25 mouse cellular contexts compared by ENCODE assay signal in the genomic region with DNA sequence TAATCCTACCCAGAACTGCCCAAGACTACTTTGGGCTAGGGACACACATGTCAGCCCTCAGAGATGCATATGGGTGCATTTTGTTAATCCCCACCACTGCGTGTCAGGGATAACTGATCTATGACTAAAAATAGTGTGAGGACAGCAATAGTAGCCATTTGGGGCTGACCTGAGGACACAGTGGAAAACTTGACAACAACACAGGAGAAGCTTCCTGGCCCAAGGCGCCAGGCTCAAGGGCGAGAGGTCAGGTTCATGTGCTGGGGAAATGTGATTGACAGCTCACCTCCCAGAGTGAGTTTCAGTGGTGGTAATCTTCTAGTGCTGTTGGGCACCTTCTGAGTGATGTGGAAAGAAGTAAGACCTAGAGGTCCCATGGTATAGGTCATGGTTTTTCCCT.
DNase-seq lines count a peak whose midpoint lies in the region; ATAC-seq and TF ChIP-seq lines count a peak whose summit lies in the region.
"Had no signal": no experiment of that assay in that cellular context is flagged by ENCODE, and none has a peak within 500 bp of the region (broad histone marks: within the 10 kb centered on the region; RNA-seq: fewer than 3 reads in every experiment).

No protein-coding gene starts in this region.

- H3K9me3 ChIP-seq in limb, embryonic 13.5 days = no peaks in the 10 kb centered on the region
- H3K9me3 ChIP-seq: embryonic facial prominence, embryonic 10.5 days; embryonic facial prominence, embryonic 15.5 days; liver, embryonic 12.5 days; midbrain, embryonic 13.5 days; neural tube, embryonic 13.5 days; stomach, embryonic 15.5 days had no signal

- no peak overlapping the region for H3K9ac ChIP-seq in limb, embryonic 13.5 days
- H3K9ac ChIP-seq: embryonic facial prominence, embryonic 15.5 days; forebrain, embryonic 13.5 days; hindbrain, embryonic 14.5 days; liver, embryonic 12.5 days; liver, postnatal 0 days; midbrain, embryonic 13.5 days; neural tube, embryonic 13.5 days; stomach, embryonic 15.5 days had no signal

- H3K36me3 ChIP-seq in limb, embryonic 13.5 days = no peaks in the 10 kb centered on the region
- H3K36me3 ChIP-seq: embryonic facial prominence, embryonic 10.5 days; embryonic facial prominence, embryonic 15.5 days; G1E; liver, embryonic 12.5 days; midbrain, embryonic 13.5 days; neural tube, embryonic 13.5 days; stomach, embryonic 15.5 days had no signal

- 0 out of 2 replicates have a peak, but pooled peaks have one; percentile 24 for ATAC-seq in limb, embryonic 13.5 days (ENCODE audit: low FRiP score, low read depth)
- ATAC-seq: forebrain, embryonic 13.5 days; intestine, postnatal 0 days; liver, embryonic 12.5 days; liver, postnatal 0 days; midbrain, embryonic 13.5 days had no signal

- H3K27ac ChIP-seq in gastrocnemius, adult 2 months = peak overlapping the region; percentile 94
- H3K27ac ChIP-seq in limb, embryonic 13.5 days = no peak overlapping the region
- H3K27ac ChIP-seq: embryonic facial prominence, embryonic 10.5 days; embryonic facial prominence, embryonic 15.5 days; forebrain, embryonic 13.5 days; hindbrain, embryonic 14.5 days; liver, embryonic 12.5 days; midbrain, embryonic 13.5 days; neural tube, embryonic 13.5 days; stomach, embryonic 15.5 days had no signal

- no peaks in the 10 kb centered on the region for H3K27me3 ChIP-seq in limb, embryonic 13.5 days
- H3K27me3 ChIP-seq: embryonic facial prominence, embryonic 15.5 days; forebrain, embryonic 13.5 days; liver, embryonic 12.5 days; midbrain, embryonic 13.5 days; neural tube, embryonic 13.5 days; stomach, embryonic 15.5 days had no signal

- no peak for TF ChIP-seq CTCF in gastrocnemius, adult 2 months (IDR thresholded peaks at IDR 0.05)

- 79% methylated on average over 3 of the region's 3 CpGs for WGBS in limb, embryonic 13.5 days

- peaks cover 16% of the 10 kb centered on the region for H3K4me1 ChIP-seq in limb, embryonic 13.5 days
- H3K4me1 ChIP-seq: forebrain, embryonic 13.5 days; liver, embryonic 12.5 days; stomach, embryonic 15.5 days had no signal

- peak; percentile 95 for DNase-seq in heart, adult 11 months
- no peak for DNase-seq in heart, postnatal 4 days
- peak; percentile 80 for DNase-seq in gastrocnemius, adult 2 months
- DNase-seq in gastrocnemius, postnatal 25 days = peak; percentile 80
- DNase-seq in layer of hippocampus, adult 11-12 months (ENCODE audit: low spot score) = no peak
- DNase-seq in embryo, embryonic 10 days (ENCODE audit: low spot score) = no peak
- DNase-seq: adrenal gland, adult 8-10 months; cerebellum, adult 2 months; cerebellum, postnatal 14 days; kidney, adult 9 months; kidney, postnatal 10 days; layer of hippocampus, adult 9-11 months; liver, postnatal 0 days; lung, postnatal 4 days had no signal

- H3K4me2 ChIP-seq in limb, embryonic 13.5 days (replicated peaks) = no peak overlapping the region
- H3K4me2 ChIP-seq: embryonic facial prominence, embryonic 15.5 days; forebrain, embryonic 13.5 days; hindbrain, embryonic 14.5 days; liver, embryonic 12.5 days; midbrain, embryonic 13.5 days; neural tube, embryonic 13.5 days; stomach, embryonic 15.5 days had no signal

- no peak overlapping the region for H3K4me3 ChIP-seq in gastrocnemius, adult 2 months
- H3K4me3 ChIP-seq in limb, embryonic 13.5 days = no peak overlapping the region
- H3K4me3 ChIP-seq: embryonic facial prominence, embryonic 10.5 days; embryonic facial prominence, embryonic 15.5 days; forebrain, embryonic 13.5 days; liver, embryonic 12.5 days; midbrain, embryonic 13.5 days; neural tube, embryonic 13.5 days; stomach, embryonic 15.5 days had no signal

- intact Hi-C loops in gastrocnemius, adult 2 months (cut with DNase I) = loop anchor here (2.0 to 5.0 kb wide), 3 partner anchors 109 to 568 kb away; no protein-coding TSS in a partner anchor

Comparison
In these comparisons a context has a peak if more than half of its experiments do, and no peak if none do; other contexts are left out.
1. DNase-seq: peak in heart, adult 11 months (single experiment), gastrocnemius, adult 2 months (single experiment) and gastrocnemius, postnatal 25 days (single experiment); none in heart, postnatal 4 days (single experiment), layer of hippocampus, adult 11-12 months (single experiment) and embryo, embryonic 10 days (single experiment).